Mouse (Mus musculus) large intestine, adult 2 months (tissue): ENCODE measurements around the gene Decr2. TPM values are rescaled to one million over a fixed set of nuclear protein-coding genes. Genes with fewer than 3 reads are reported as not detected.
"Not testable (repeated sequence)": the region's sequence is repeated elsewhere in the genome, so short reads cannot be mapped to it uniquely, and the experiment has no call there.

Experiments used
- DNase-seq: peaks from one replicate; pipeline ENCODE4 v3.0.0-alpha.2; 2012; ENCODE audit warnings: low read depth, low spot score
- WGBS: fragments of 180-500 bp; shearing (Covaris S2); methylation state at CpG from one replicate; pipeline ENCODE4 v1.1.7; 2018; 5-methylcytosine and 5-hydroxymethylcytosine counted together
- polyA plus RNA-seq: library from polyadenylated mRNA; depleted of rRNA; stranded (reverse); fragments of >200 nt; gene quantifications from 2 replicates; pipeline ENCODE4 v1.2.3, GENCODE M21; 2012

Gene Decr2
- polyA plus RNA-seq, 1 experiment: 25.1 TPM

DNA sequence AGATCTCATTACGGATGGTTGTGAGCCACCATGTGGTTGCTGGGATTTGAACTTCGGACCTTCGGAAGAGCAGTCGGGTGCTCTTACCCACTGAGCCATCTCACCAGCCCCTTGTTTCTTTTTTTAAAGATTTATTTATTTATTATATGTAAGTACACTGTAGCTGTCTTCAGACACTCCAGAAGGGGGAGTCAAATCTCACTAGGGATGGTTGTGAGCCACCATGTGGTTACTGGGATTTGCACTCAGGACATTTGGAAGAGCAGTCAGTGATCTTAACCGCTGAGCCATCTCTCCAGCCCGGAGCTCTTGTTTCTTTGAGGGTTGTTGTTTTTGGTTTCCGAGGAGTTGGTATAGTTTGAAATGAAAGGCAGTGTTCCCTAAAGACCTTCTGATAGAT lies 24.3 kb upstream of the Decr2 start:
- 42% methylated on average over 7 of the region's 7 CpGs for WGBS
- not testable (repeated sequence) for DNase-seq

DNA sequence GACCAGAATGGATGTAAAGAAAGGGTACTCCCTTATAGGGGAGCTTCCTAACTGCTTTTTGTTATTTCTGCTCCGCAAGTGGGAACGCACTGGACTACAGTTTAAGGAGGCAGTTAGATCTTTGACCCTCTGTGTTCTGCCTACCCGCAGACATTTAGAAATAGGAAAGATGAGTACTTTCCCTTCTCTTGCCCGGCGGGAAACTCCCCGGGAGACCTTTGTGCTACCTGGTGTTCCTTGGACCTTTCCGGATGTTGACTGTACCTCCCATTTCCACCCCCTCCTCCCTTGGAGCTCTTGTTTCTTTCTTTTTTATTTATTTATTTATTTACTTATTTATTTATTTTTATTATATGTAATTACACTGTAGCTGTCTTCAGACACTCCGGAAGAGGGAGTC lies 23.9 kb upstream of the Decr2 start:
- no peak for DNase-seq
- 7% methylated on average over 8 of the region's 8 CpGs for WGBS

DNA sequence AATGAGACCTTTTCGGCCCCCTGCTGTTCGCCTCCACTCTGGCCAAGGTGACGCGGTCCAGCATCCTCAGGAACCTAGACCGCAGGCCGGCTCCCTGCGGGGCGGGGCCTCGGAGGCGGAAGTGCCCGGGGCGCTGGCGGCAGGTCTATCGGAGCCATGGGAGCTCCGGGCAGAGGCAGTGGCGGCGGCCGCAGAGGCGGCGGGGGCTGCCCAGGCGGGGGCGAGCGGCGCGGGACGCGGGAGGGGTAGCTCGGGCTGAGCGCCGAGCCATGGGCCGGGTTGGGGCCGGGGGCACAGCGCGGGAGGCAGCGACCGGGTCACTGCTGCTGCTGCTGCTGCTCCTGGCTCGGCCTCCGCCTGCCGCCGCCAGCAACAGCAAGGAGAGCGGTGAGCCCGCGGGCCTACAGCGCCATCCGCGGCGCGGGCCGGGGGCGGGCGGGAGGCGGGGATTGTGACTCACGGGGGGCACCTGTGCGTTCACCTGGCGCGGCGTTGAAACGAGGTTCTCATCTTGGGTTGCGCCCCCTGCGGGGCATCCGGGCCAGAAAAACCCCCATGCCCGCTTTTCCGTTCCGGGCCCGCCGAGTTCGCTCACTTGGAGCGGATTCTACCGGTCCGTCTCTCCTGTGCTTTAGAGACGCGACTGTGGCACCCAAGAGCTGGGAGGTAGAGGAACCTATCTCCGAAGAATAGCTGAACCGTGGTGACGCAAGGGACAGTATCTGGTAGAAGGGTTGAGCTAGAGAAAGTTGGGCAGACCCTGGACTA lies 23.2 kb upstream of the Decr2 start, which contains the start of gene Tmem8:
TSS of gene Tmem8 (plus strand) at position 119 of the 768 bp plus-strand sequence.
- no peak for DNase-seq
- WGBS: under 1% methylated on average over 68 of the region's 75 CpGs

DNA sequence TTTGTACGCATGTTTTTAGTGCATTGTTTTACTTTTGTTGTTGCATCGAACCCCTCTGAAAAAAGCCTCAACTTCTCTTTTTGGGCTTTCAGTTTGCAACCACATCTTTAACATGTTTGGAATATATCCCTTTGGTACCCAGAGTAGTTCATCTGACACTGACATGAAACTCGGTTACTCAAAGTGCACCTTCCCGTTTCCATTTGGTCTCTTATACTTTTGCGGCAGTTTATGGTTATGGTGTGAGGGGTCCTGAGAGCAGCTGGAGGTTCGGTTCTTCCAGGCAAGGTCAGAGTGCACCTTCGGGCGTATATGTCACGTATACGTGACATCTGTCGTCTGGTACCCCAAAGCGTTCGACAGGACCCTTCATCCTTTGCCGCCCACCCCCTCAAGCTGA lies 22.6 kb upstream of the Decr2 start:
- no peak for DNase-seq
- 19% methylated on average over 14 of the region's 14 CpGs for WGBS

DNA sequence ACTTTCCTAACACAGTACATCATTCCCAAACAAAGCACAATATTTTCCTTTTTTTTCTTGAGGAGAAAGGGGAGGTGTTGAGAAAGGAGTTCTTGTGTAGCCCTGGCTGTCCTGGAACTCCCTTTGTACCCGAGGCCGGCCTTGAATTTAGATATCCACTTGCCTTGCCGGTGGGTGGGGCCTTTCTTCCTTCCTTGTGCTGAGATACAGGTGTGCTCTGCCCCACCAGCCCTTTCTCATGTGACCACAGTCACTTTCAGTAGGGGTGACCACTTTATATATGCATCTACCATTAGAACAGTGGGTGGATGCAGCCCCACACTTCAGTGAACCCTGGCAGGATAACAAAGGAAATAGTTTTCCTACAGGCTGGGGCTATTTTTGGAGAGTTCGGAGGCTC lies 21.6 kb upstream of the Decr2 start:
- WGBS: 34% methylated on average over 4 of the region's 4 CpGs
- no peak for DNase-seq

DNA sequence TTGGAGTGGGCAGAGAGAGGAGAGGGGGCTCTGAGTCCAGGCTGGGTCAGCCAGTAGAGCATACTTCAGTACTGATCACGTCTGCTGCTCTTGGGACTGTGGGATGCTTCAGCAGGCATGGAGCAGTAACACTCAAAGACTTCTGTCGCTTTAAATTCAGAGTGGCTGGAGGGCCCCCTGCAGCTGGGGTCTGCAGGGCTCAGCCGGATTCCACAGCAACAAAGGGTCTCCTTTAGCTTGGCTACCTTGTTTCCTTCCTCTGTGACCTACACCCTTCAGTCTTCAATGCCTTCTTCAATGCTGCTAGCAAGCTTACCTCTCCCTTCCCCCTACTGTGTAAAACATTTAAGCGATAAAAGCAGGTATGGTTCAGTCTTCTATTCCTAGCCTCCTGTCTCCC lies 20.9 kb upstream of the Decr2 start:
- WGBS: 63% methylated on average over 4 of the region's 4 CpGs
- DNase-seq: no peak

DNA sequence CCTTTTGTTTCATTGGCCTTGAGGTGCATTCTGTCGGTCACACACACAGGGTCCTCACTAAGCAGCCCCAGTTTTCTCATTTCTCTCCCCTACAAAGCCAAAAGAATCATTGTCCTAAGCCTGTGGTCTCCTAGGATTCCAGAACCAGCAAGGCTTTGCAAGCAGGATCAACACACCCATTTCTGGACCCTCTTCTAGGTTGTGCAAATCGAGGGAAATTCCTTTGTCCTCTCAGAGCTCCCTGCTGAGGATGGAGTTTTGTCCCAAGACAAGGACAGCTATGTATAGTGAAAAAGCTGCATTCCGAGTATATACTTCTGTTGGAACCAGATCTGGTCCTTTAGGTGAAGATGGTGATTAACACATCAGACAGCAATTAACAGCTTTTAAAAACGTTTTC lies 20.0 kb upstream of the Decr2 start:
- 52% methylated on average over 4 of the region's 4 CpGs for WGBS
- DNase-seq: no peak

DNA sequence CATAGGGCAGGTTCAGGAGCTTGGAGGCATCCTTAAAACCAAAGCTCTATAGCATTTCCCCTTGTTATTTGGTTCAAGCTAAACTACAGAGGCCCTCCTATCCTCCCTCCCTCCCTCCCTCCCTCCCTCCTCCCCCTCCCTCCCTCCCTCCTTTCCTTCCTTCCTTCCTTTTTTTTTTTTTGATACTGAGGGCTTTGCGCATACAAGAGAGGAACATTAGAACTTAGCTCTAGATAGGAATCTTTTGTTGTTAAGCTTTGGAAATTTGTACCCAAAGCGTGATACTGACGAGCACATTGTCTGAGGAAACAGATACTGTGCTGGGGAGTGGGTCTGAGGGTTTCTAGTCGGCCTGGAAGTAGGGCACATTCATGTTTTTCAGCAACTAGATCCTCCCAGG lies 15.5 kb upstream of the Decr2 start:
- DNase-seq: no peak
- 69% methylated on average over 4 of the region's 4 CpGs for WGBS

DNA sequence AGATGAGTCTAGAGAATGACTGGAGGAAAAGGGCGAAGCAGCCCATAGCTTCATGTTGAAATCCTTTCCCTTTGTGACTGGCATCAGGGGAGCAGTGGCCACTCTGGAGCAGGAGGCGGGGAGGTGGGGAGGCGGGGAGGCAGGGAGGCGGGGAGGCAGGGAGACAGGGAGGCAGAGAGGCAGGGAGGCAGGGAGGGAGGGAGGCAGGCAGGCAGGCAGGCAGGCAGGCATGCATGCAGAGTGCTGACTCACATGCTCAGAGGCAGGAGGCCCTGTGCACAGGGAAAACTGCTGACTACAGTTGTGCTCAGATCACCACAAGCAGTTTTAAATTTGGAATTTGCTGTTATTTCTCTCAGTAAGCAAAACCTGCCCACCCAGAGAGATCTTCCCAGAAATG lies 11.3 kb upstream of the Decr2 start:
- WGBS: 43% methylated on average over 4 of the region's 4 CpGs
- DNase-seq: no peak

DNA sequence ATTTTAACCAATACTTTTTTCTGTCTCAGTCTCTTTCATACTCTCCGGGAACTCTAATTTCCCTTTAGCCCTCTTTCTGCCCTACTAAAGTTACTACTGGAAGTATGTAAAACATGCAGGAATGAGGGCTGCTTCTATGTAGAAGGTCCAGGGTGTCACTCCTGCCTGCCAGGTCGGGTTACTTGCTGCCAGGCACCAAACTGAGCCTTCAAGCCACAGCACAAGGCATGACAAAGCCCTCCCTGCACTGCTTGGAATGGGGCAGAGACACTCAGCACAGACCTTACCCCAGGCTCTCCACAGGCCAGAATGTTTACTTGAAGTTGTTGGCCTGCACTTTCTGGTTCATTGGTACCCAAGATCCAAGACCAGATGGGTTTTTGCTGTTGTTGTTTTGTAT lies 10.0 kb upstream of the Decr2 start:
- no peak for DNase-seq
- 59% methylated on average over 2 of the region's 2 CpGs for WGBS

DNA sequence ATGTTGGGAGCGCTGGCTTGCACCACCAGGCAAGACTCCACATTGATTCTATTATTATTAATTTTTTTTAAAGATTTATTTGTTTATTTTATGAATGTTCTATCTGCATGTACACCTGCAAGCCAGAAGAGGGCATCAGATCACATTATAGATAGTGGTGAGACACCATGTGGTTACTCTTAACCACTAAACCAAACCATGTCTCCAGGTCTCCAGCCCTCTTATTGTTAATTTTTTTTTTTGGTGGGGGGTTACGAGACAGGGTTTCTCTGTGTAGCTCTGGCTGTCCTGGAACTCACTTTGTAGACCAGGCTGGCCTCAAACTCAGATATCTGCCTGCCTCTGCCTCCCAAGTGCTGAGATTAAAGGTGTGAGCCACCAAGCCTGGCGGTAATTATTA lies 9.2 kb upstream of the Decr2 start:
- DNase-seq: not testable (repeated sequence)
- WGBS: 48% methylated on average over 3 of the region's 3 CpGs

DNA sequence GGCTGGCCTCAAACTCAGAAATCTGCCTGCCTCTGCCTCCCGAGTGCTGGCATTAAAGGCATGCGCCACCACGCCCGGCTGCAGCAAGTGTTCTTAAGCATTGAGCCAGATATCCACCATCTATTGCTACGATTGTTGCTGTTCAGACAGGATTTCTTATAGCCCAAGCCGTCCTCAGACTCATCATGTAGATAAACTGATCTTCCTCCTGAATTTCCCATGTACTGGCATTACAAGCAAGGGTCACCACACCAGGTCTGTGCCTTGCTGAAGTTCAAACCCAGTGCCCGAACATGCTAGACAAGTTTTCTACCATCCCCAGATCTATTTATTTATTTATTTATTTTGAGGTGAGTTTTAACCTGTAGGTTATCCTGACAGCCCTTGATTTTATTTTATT lies 8.3 kb upstream of the Decr2 start:
- WGBS: 79% methylated on average over 7 of the region's 7 CpGs
- no peak for DNase-seq

DNA sequence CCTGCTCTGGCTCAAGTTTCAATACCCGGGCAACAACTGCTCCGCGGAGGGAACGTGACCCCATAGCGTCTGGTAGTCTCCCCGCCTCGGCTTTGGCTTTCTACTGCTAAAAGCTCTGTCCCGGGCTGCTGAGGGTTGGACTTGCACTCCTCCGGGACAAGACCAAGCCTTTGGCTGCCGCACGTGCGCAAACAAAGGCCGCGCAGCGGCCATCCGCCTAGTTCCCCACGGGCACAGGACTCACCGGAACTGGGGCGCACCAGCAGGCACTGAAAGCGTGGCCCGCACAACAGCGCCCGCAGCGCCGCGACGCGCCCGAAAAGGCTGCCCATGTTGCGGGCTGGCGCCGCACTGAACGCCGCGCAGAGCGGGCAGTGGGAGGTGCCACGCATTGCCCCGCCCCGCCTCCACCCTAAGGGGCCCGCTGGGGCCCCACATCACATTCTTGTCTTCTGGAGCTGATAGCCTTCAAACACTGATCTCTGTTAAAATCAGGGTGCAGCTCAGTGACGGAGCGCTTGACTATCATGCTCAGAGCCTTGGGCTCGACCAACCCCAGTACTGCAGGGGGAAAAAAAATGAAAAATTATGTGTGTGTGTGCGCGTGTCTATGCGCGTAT lies 5.1 kb upstream of the Decr2 start, which contains the start of gene Nme4:
TSS of gene Nme4 (minus strand) at position 482 of the 620 bp plus-strand sequence.
- DNase-seq: no peak
- WGBS: 1% methylated on average over 47 of the region's 47 CpGs

DNA sequence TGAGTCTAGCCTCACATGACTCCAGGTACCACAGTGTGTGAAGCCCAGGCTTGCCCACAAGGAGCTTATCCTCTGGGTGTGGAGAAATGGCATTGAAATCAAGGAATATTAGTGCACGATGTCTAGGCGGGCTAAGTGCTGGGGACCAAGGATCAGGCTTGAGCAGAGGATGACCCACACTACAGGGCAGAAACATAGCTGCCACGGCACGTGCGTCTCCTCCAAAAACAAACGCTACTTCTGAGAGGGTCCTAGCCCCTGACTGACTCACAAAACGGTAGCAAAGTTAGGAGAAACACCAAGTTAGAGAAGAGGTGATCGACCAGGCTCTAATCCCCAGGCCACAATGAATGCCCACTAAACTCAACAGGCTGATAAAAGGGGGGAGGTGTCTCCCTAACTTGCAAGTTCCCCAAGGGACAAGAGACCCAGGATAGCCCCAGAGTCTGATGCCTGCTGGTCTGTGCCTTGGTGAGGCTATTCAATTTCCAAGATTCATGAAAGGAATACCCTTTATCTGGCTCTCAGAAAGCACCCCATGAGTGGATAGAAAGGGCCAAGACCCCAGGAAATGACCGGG lies 4.5 kb upstream of the Decr2 start:
- WGBS: 54% methylated on average over 9 of the region's 9 CpGs
- DNase-seq: no peak

DNA sequence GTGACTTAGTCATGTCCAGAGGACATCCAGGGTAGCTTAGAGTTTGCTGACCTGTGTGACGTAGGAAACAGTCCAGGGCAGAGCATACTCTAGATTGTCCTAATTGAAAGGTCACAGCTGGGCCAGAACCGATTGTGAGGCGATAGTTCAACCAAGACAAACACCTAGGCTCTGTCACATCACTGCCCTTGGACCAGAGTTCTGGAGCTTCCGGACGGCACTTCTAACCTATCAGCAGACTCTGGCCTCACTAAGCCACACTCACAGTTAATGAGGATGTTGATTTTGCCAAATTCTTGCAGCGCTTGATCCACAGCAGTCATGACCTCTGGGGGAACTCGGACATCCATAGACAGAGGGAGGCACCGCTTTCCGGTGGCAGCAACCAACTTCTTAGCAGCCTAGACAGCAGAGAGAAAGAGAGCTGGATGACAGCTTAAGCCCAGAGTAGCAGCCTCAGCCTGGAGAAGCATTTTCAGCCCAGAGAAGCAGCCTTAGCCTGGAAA lies 3.0 kb downstream of the Decr2 start:
- 93% methylated on average over 9 of the region's 9 CpGs for WGBS
- DNase-seq: no peak

DNA sequence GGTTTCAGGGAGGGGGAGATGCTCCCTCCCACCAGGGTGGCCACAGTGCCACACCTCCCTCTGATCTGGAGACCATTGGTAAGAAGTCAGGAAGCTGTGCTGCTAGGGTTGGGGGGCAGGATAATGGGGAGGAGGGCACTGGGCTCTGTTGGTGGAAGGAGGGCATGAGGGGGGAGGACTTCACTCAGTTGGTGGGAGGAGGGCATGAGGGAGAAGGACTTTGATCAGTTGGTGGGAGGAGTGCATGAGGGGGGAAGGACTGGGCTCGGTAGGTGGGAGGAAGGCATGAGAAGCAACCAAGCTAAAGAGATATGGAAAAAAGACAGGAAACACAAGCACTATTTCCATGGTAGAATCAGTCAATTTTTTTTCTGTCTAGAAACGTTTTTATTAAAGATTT lies 9.3 kb downstream of the Decr2 start:
- 37% methylated on average over 2 of the region's 2 CpGs for WGBS
- no peak for DNase-seq

DNA sequence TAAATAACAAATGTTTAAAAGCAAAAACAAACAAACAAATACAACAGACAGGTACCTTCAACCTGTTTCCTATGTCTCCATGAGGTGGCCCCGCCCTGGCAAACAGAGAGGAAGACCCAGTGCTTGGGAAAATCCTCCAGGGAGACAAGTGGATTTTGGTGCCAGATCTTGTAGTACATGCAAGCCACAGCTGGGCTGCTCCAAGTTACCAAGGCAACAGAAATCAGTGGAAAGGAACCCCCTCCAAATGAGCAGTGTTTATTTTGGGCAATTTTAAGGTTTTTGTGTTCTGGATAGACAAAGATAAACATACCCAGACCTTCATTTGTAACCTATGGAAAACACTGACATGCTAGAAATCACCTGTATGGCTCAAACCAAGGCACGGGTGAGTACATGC lies 11.3 kb downstream of the Decr2 start:
- DNase-seq: no peak
- WGBS: 59% methylated on average over 2 of the region's 2 CpGs

DNA sequence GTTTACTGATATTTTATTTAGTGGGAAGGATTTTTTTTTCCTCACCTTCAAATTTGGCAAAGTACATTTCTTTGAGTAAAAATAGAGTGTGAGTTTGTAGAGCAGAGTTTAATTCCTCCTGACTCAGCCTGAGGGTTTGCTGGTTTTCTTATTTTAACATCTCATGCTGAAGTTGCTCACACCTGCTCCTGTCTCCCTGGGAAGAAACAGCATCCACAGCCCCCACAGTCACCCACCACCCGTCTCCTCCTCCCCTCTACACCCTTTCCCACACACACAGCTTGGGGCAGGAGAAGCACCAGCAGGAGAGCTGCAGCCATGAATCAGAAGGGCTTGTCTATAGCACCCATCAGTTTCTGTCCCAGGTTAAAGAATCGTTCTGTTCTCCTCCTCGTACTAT lies 14.9 kb downstream of the Decr2 start:
- WGBS: 63% methylated on average over 3 of the region's 3 CpGs
- DNase-seq: no peak

DNA sequence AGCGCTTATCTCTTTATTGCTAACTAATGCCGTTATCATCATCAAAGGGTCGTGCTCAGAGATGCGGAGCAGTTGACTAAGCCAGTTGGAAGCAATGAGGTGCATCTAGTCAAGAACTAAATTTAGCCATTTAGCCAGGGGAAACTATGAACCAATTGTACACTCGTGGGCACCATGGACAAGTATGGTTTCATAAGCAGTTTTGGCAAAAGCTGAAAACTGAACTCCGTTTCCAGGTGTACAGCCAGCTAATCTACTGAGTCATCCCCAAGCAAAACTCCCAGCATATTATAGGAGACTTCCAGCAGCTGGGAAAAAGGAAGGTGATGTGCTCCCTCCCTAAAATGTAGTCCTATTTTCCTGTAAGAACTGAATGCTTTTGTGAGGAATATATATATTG lies 20.0 kb downstream of the Decr2 start:
- 17% methylated on average over 6 of the region's 6 CpGs for WGBS

DNA sequence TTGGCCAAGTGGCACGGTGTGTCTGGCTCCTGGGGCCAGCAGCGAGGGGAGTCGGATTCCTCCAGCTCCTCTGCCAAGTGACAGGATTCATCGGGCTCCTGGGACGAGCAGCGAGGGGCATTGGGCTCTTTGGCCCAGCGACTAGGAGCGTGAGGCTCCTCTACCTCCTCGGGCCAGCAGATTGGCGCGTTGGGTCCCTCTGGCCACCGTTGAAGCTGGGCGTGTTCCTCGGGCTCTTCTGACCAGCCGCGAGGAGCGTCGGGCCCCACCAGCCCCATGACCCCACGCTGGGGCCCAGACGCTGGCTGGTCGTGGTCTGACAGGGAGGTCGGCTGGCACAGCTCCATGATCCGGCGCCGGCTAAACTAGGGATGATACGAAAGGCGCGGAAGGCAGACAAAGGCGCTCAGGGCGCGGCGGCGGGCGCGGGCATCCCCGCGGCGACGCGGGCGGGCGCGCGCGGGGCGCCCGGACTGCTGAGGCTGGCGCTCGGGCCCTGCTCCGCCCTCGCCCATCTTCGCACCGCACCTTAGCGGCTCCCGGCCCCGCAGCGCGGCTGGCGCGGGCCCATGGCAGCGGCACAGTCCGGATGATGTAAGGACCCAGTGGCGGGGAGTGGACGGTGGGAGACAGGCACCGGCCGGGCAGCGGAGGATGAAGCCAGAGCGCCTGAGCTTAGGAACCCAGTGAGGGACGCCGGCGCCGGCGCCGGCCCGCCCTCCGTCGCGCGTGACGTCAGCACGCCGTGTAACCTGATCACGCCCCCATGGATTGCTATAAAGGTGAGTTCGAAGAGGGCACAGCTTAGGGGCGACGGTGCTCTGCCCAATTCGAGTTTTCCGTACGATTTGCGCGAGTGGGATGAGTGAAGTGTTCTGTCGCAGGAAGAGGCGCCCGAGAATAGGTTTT lies 21.1 kb downstream of the Decr2 start, which contains the start of gene Rab11fip3:
TSS of gene Rab11fip3 (minus strand) at position 725 of the 909 bp plus-strand sequence.
- peak; percentile 54 for DNase-seq
- WGBS: under 1% methylated on average over 94 of the region's 94 CpGs

More for the DNA sequence above, 20.0 kb downstream of the Decr2 start:
- DNase-seq: no peak
